Mouse (Mus musculus) adrenal gland, postnatal 25 days (tissue): ENCODE data around the gene Atp6ap1. TPM values are rescaled to one million over a fixed set of nuclear protein-coding genes. Genes with fewer than 3 reads are reported as not detected.

Experiments
- DNase-seq: peaks from one replicate; pipeline ENCODE4 v3.0.0; 2021; ENCODE audit warnings: mixed read lengths
- long read RNA-seq: library from polyadenylated mRNA; stranded (forward); transcript quantifications from one replicate; pipeline ENCODE4 v2.0.0, GENCODE M21; 2021
- total RNA-seq: library from RNA; stranded (reverse); gene quantifications from 2 replicates; pipeline ENCODE4 v1.2.3, GENCODE M21; 2021

Gene Atp6ap1
- total RNA-seq = 218 and 224 TPM in 2 replicates
- long read RNA-seq, transcript Atp6ap1-201 (10 exons, 2,189 nt) = major isoform, 106 of 122 reads
- long read RNA-seq, partial matches to known transcripts = 10 of 122 reads
- long read RNA-seq, other reads (novel, unspliced or antisense) = 6 of 122 reads

GRCm38 (mm10) chrX:74296538-74297448 lies at the start of gene Atp6ap1:
Gene Atp6ap1, plus strand, starts transcription at chrX:74297097.
- peak; percentile 90 for DNase-seq

- peak; percentile 56 for DNase-seq
Observed at GRCm38 (mm10) chrX:74248651-74249050, 48.2 kb upstream of the Atp6ap1 start.

GRCm38 (mm10) chrX:74249615-74250014 lies 47.3 kb upstream of the Atp6ap1 start, which contains the start of gene Flna:
Gene Flna, minus strand, starts transcription at chrX:74249820.
- peak; percentile 73 for DNase-seq

- DNase-seq = peak; percentile 80
Observed at GRCm38 (mm10) chrX:74254153-74254887, 42.6 kb upstream of the Atp6ap1 start, which contains the start of gene Emd. Gene Emd, plus strand, starts transcription at chrX:74254687.

GRCm38 (mm10) chrX:74254888-74255565 lies 41.9 kb upstream of the Atp6ap1 start:
- DNase-seq = no peak

GRCm38 (mm10) chrX:74257746-74258145 lies 39.2 kb upstream of the Atp6ap1 start:
- no peak for DNase-seq

GRCm38 (mm10) chrX:74269736-74270061 lies 27.2 kb upstream of the Atp6ap1 start:
- no peak for DNase-seq

- peak; percentile 82 for DNase-seq
Observed at GRCm38 (mm10) chrX:74270062-74270901, 26.6 kb upstream of the Atp6ap1 start, which contains the start of gene Rpl10. Gene Rpl10, plus strand, starts transcription at chrX:74270812.

- no peak for DNase-seq
Observed at GRCm38 (mm10) chrX:74270902-74271551, 25.9 kb upstream of the Atp6ap1 start.

- DNase-seq = no peak
Observed at GRCm38 (mm10) chrX:74273422-74274322, 23.2 kb upstream of the Atp6ap1 start.

- no peak for DNase-seq
Observed at GRCm38 (mm10) chrX:74277916-74278315, 19.0 kb upstream of the Atp6ap1 start.

GRCm38 (mm10) chrX:74281041-74281731 lies 15.7 kb upstream of the Atp6ap1 start:
- no peak for DNase-seq

- peak; percentile 74 for DNase-seq
Observed at GRCm38 (mm10) chrX:74281732-74282394, 15.0 kb upstream of the Atp6ap1 start, which contains the start of the genes Taz and Dnase1l1. Gene Taz, plus strand, starts transcription at chrX:74281912. Gene Dnase1l1, minus strand, starts transcription at chrX:74282337.

GRCm38 (mm10) chrX:74282395-74283091 lies 14.4 kb upstream of the Atp6ap1 start:
- peak; percentile 81 for DNase-seq

- no peak for DNase-seq
Observed at GRCm38 (mm10) chrX:74283092-74283437, 13.8 kb upstream of the Atp6ap1 start.

- no peak for DNase-seq
Observed at GRCm38 (mm10) chrX:74293431-74293830, 3.5 kb upstream of the Atp6ap1 start.

- no peak for DNase-seq
Observed at GRCm38 (mm10) chrX:74298348-74298747, 1.5 kb downstream of the Atp6ap1 start.

GRCm38 (mm10) chrX:74299721-74300120 lies 2.8 kb downstream of the Atp6ap1 start:
- DNase-seq = no peak
